Mouse (Mus musculus) thymus, postnatal 0 days (tissue): Measurements from ENCODE around the gene Ano6. TPM values are rescaled to one million over a fixed set of nuclear protein-coding genes. Genes with fewer than 3 reads are reported as not detected.

Experiments used
- DNase-seq: peaks from one replicate; pipeline ENCODE4 v3.0.0-alpha.2; 2015; ENCODE audit warnings: low spot score
- polyA plus RNA-seq: library from polyadenylated mRNA; unstranded; fragments of >200 nt; fragmentation: Nextera tagmentation; extraction: Ambion mirVana; gene quantifications from 2 replicates; pipeline ENCODE4 v1.2.1, GENCODE M21; 2015

Ano6 gene
- polyA plus RNA-seq, 1 experiment from 2014 or later: 104 TPM

- DNase-seq: no peak
These were observed 64.6 kb downstream of the Ano6 start for GRCm38 (mm10) chr15:95855051-95855844.

- no peak for DNase-seq
These were observed 65.3 kb downstream of the Ano6 start for GRCm38 (mm10) chr15:95855953-95856352.

GRCm38 (mm10) chr15:95856684-95857595 lies 66.3 kb downstream of the Ano6 start:
- no peak for DNase-seq

- DNase-seq: no peak
These were observed 68.4 kb downstream of the Ano6 start for GRCm38 (mm10) chr15:95858876-95859655.

- no peak for DNase-seq
These were observed 73.4 kb downstream of the Ano6 start for GRCm38 (mm10) chr15:95863865-95864660.

GRCm38 (mm10) chr15:95865311-95866100 lies 74.9 kb downstream of the Ano6 start:
- no peak for DNase-seq

GRCm38 (mm10) chr15:95868172-95868571 lies 77.5 kb downstream of the Ano6 start:
- DNase-seq: no peak

- no peak for DNase-seq
These were observed 79.0 kb downstream of the Ano6 start for GRCm38 (mm10) chr15:95869611-95870010.

GRCm38 (mm10) chr15:95871631-95872030 lies 81.0 kb downstream of the Ano6 start:
- no peak for DNase-seq

- DNase-seq: peak; percentile 23
These were observed 81.8 kb downstream of the Ano6 start for GRCm38 (mm10) chr15:95872447-95872846.

GRCm38 (mm10) chr15:95873276-95873675 lies 82.6 kb downstream of the Ano6 start:
- peak; percentile 20 for DNase-seq

- no peak for DNase-seq
These were observed 83.6 kb downstream of the Ano6 start for GRCm38 (mm10) chr15:95874216-95874615.

GRCm38 (mm10) chr15:95874726-95875125 lies 84.1 kb downstream of the Ano6 start:
- DNase-seq: no peak

GRCm38 (mm10) chr15:95875898-95876297 lies 85.3 kb downstream of the Ano6 start:
- no peak for DNase-seq

- DNase-seq: no peak
These were observed 90.0 kb downstream of the Ano6 start for GRCm38 (mm10) chr15:95880616-95881151.

GRCm38 (mm10) chr15:95882436-95882835 lies 91.8 kb downstream of the Ano6 start:
- DNase-seq: no peak

- no peak for DNase-seq
These were observed 92.9 kb downstream of the Ano6 start for GRCm38 (mm10) chr15:95883559-95883958.

- no peak for DNase-seq
These were observed 94.3 kb downstream of the Ano6 start for GRCm38 (mm10) chr15:95884658-95885620.
